Mouse (Mus musculus) hindbrain, embryonic 11.5 days (tissue): ENCODE data around the gene Pold4. TPM values are rescaled to one million over a fixed set of nuclear protein-coding genes. Genes with fewer than 3 reads are reported as not detected.
A peak's percentile ranks its signal among the peaks of the same experiment; 100 is the strongest.

ENCODE experiments used
- ATAC-seq: fragments of 200-750 bp; cut with Nextera tagmentation; 2 replicates; pipeline ENCODE4 v1.8.0; 2017; ENCODE audit warnings: mild to moderate bottlenecking, moderate TSS enrichment, moderate library complexity; ENCODE audit not compliant: low FRiP score
- DNase-seq: peaks from one replicate; pipeline ENCODE4 v3.0.0-alpha.2; 2015; ENCODE audit warnings: low spot score
- H3K27ac ChIP-seq: fragments of 300-500 bp; sonication (generic); 2 replicates; pipeline ENCODE4 v1.5.1; 2014; ENCODE audit warnings: mild to moderate bottlenecking, low read depth, low read length
- H3K27me3 ChIP-seq: fragments of 300-500 bp; sonication (generic); 2 replicates; pipeline ENCODE4 v1.6.1; 2014; ENCODE audit warnings: mild to moderate bottlenecking, low read length, moderate library complexity, mixed read lengths; ENCODE audit not compliant: control insufficient read depth, insufficient read depth
- H3K36me3 ChIP-seq: fragments of 300-500 bp; sonication (generic); 2 replicates; pipeline ENCODE4 v1.6.1; 2014; ENCODE audit warnings: mild to moderate bottlenecking, low read length, moderate library complexity, mixed read lengths; ENCODE audit not compliant: control insufficient read depth, insufficient read depth
- H3K4me1 ChIP-seq: fragments of 300-500 bp; sonication (generic); replicated peaks from 2 replicates; pipeline ENCODE4 v1.6.1; 2014; ENCODE audit warnings: low read length, mixed read lengths; ENCODE audit not compliant: control insufficient read depth, insufficient read depth
- H3K4me2 ChIP-seq: fragments of 300-500 bp; sonication (generic); replicated peaks from 2 replicates; pipeline ENCODE4 v1.6.1; 2014; ENCODE audit warnings: mild to moderate bottlenecking, low read depth, low read length
- H3K4me3 ChIP-seq: fragments of 300-500 bp; sonication (generic); 2 replicates; pipeline ENCODE4 v1.5.1; 2014; ENCODE audit warnings: low read depth, low read length
- H3K9ac ChIP-seq: fragments of 300-500 bp; sonication (generic); 2 replicates; pipeline ENCODE4 v1.6.1; 2014; ENCODE audit warnings: low read depth, low read length
- H3K9me3 ChIP-seq: fragments of 300-500 bp; sonication (generic); 2 replicates; pipeline ENCODE4 v1.6.1; 2016; ENCODE audit warnings: low read length; ENCODE audit not compliant: control insufficient read depth
- WGBS: fragments of 180-500 bp; shearing (Covaris S2); extraction: QIAGEN DNeasy Blood & Tissue Kit; methylation state at CpG from one replicate; pipeline ENCODE4 v1.1.7; 2014; 5-methylcytosine and 5-hydroxymethylcytosine counted together
- polyA plus RNA-seq: library from polyadenylated mRNA; unstranded; fragments of >200 nt; fragmentation: Nextera tagmentation; extraction: Ambion mirVana; gene quantifications from 2 replicates; pipeline ENCODE4 v1.2.1, GENCODE M21; 2014

Pold4 gene
- polyA plus RNA-seq, 1 experiment from 2014 or later = 17.9 TPM

DNA sequence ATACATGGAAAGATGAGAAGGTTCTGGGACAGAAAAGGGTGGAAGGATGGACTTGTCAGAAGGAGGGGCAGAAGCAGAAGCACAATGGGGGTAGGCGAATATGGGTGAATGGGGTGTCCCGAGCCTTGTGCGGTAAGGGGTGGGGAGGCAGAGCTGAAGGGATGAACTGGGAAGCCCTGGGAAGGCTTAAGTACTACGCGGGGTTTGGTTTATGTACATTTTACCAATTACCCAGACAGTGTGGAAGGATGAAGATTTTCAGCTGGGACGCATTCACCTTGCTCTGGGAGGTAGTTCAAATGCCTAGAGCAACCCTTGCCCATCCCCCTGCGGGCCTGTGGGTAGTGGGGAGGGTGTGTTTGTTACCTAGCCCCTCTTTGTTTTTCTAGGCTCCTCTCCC lies 29.6 kb upstream of the Pold4 start:
- H3K27ac ChIP-seq = no peak overlapping the region
- 33% methylated on average over 7 of the region's 7 CpGs for WGBS
- ATAC-seq = peak; percentile 31
- no peak for DNase-seq
- H3K4me3 ChIP-seq = peak overlapping the region; percentile 68
- H3K36me3 ChIP-seq = no peaks in the 10 kb centered on the region
- H3K4me2 ChIP-seq = peak overlapping the region; percentile 97
- H3K27me3 ChIP-seq = no peaks in the 10 kb centered on the region; the same call in none of the 2 replicates
- peak overlapping the region; percentile 80 for H3K9ac ChIP-seq
- no peaks in the 10 kb centered on the region for H3K9me3 ChIP-seq
- peaks cover 13% of the 10 kb centered on the region for H3K4me1 ChIP-seq

DNA sequence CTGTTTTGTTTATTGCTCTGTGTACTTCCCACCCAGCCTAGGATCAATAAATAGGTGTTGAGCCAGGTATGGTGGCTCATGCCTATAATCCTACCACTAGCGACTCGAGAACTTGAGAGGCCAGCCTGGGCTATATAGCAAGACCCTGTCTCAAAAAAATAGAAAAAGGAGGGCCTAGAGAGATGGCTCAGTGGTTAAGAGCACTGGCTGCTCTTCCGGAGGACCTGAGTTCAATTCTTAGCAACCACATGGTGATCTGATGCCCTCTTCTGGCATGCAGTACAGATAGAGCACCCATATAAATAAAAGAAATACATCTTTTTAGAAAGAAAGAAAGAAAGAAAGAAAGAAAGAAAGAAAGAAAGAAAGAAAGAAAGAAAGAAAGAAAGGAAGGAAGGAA lies 28.6 kb upstream of the Pold4 start:
- Histone ChIP-seq H3K9ac (no peak overlapping the region), H3K27me3 (no peaks in the 10 kb centered on the region; the same call in none of the 2 replicates), H3K9me3 (no peaks in the 10 kb centered on the region), H3K4me2 (no peak overlapping the region), H3K4me1 (peaks cover 13% of the 10 kb centered on the region), H3K27ac (no peak overlapping the region), H3K4me3 (no peak overlapping the region), H3K36me3 (no peaks in the 10 kb centered on the region)
- 72% methylated on average over 3 of the region's 3 CpGs for WGBS
- ATAC-seq = no peak
- no peak for DNase-seq

DNA sequence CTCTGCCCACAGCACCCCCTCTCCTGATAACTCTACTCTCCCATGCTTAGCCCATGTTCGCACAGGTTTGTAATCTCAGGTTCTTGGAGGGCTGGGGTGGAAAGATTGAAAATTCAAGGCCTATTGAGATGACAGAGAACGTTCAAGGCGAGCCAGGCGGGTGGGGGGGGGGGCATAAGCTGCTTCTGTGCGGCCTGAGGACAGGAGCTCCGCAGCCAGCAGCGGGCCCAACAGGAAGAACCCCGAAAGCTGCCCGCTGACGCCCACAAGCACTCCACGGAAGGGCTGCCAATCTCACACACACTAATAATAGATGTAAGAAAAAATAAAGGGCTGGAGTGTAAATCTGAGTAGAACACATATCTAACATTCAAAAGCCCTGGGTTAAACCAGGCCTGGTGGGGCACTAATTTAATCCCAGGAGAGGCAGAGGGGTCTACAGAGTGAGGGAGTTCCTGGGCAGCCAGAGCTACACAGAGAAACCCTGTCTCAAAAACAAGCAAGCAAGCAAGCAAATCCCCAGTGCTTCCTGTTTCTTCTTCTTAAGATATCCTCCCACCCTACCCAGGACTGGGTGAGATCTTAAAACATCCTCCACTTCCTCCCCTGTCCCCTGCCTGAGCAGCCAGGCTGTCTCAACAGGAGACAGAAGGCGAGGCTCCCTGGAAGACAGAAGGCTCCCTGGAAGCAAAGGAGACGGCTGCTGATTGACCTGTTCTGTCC lies 27.9 kb upstream of the Pold4 start:
- no peaks in the 10 kb centered on the region for H3K9me3 ChIP-seq
- no peak for ATAC-seq
- H3K4me2 ChIP-seq = no peak overlapping the region
- 67% methylated on average over 13 of the region's 13 CpGs for WGBS
- DNase-seq = no peak
- H3K9ac ChIP-seq = no peak overlapping the region
- no peak overlapping the region for H3K27ac ChIP-seq
- peaks cover 13% of the 10 kb centered on the region for H3K4me1 ChIP-seq
- H3K36me3 ChIP-seq = no peaks in the 10 kb centered on the region
- no peaks in the 10 kb centered on the region; the same call in none of the 2 replicates for H3K27me3 ChIP-seq
- H3K4me3 ChIP-seq = no peak overlapping the region

DNA sequence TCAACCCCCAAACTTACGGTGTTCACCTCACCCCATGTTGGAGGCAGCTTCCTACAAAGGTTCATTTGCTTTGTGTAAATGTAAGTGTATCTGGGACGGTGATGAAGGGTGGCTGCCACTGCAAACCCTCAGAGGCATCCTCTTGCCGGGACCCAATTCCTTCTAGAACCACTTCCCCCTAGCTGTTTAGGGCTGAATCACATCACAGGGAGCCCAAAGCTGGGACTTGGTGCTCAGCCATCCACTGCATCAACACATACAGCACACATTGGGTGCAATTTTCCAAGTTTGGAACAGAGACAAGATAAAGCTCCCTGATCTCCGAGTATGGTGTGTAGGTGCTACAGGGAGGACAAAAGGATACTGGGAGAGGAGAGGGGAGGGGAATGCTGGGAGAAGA lies 26.8 kb upstream of the Pold4 start:
- no peak for ATAC-seq
- DNase-seq = no peak
- no peaks in the 10 kb centered on the region for H3K36me3 ChIP-seq
- peaks cover 13% of the 10 kb centered on the region for H3K4me1 ChIP-seq
- no peak overlapping the region for H3K9ac ChIP-seq
- WGBS = 74% methylated on average over 4 of the region's 4 CpGs
- no peak overlapping the region for H3K4me3 ChIP-seq
- no peaks in the 10 kb centered on the region for H3K9me3 ChIP-seq
- no peak overlapping the region for H3K4me2 ChIP-seq
- no peaks in the 10 kb centered on the region; the same call in none of the 2 replicates for H3K27me3 ChIP-seq
- no peak overlapping the region for H3K27ac ChIP-seq

DNA sequence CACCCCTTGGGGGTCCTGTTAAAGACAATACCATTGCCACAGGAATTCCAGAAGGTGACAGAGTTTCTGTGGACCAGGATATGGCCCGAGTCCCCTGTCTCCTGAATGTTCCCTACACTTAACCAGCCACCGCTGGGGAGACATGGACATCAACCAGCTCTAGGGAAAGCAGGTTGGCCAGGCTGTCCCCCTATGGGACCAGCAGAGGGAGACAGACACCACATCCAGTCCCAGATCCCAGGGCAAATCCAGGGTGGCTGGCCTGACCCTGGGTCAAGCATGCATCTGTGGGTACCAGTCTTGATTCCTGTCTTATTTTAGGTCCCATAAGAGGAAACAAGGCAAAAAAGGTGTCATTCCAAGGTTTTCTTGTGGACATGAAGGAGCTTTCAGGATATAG lies 24.7 kb upstream of the Pold4 start:
- peak; percentile 78 for DNase-seq
- H3K27me3 ChIP-seq = no peaks in the 10 kb centered on the region; the same call in none of the 2 replicates
- H3K9ac ChIP-seq = no peak overlapping the region
- no peaks in the 10 kb centered on the region for H3K36me3 ChIP-seq
- no peak overlapping the region for H3K4me2 ChIP-seq
- ATAC-seq = no peak
- whole genome bisulfite sequencing = 6% methylated on average over 2 of the region's 2 CpGs
- H3K4me3 ChIP-seq = no peak overlapping the region
- no peaks in the 10 kb centered on the region for H3K9me3 ChIP-seq
- no peak overlapping the region for H3K27ac ChIP-seq
- peaks cover 4% of the 10 kb centered on the region for H3K4me1 ChIP-seq

DNA sequence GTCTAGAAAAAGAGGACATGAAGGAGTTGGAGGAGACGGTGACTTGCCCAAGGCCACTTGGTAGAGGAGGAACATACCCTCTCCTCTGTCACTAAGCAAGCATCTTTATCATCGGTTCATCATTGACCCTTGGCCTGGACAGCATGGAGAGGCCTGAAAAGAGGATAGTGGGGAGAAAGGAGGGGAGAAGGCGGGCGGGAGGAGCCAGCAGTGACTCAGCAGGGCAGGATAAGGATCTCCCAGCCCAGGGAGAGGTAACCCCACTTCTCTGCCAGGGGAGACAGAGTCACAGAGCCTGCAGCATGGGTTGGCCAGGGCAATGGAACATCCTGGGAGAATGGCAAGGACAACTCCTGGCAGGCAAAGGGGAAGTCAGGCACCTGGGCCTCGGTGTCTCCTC lies 23.1 kb upstream of the Pold4 start:
- H3K27ac ChIP-seq = no peak overlapping the region
- H3K27me3 ChIP-seq = peaks cover 15% of the 10 kb centered on the region
- H3K4me2 ChIP-seq = no peak overlapping the region
- peaks cover 2% of the 10 kb centered on the region for H3K4me1 ChIP-seq
- no peak for ATAC-seq
- WGBS = 74% methylated on average over 5 of the region's 5 CpGs
- H3K9me3 ChIP-seq = no peaks in the 10 kb centered on the region
- no peak overlapping the region for H3K4me3 ChIP-seq
- no peak overlapping the region for H3K9ac ChIP-seq
- no peaks in the 10 kb centered on the region for H3K36me3 ChIP-seq
- DNase-seq = no peak

DNA sequence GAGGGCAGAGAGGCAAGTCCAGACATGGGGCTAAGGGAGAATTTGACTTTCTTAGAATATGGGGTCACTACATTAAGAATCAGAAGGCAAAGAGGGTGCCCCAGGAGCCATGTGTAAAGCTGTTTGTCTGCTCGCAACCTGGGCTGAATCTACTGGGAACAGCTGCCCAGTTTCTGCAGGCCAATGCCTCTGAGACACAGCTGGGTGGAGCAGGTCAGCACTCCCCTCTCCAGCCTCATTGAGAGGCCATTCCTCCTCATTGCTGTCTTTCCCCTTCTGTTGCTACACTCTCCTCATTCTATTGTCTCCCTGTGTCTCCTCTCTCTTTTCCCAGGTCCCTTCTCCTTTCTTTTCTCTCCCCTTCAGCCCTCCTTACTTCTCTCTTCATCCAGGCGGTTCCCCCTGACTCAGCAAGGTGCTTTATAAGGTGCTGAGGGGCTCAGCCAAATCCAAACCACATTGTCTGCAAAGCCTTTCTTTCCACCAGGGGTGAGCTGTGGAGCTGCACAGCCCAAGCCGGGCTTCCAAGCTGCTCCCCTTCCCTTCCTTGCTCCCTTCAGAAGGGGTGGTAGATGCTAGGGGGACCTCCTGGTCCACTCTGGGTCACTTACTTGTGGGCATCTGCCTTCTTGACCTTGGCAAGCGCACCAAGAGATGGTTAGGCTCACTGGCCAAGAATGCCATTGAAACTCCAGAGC lies 19.7 kb upstream of the Pold4 start:
- Histone ChIP-seq H3K27ac (no peak overlapping the region), H3K9me3 (no peaks in the 10 kb centered on the region), H3K4me2 (no peak overlapping the region), H3K9ac (no peak overlapping the region), H3K4me1 (peaks cover 11% of the 10 kb centered on the region), H3K36me3 (no peaks in the 10 kb centered on the region), H3K27me3 (peaks cover 42% of the 10 kb centered on the region), H3K4me3 (no peak overlapping the region)
- WGBS = 23% methylated on average over 4 of the region's 4 CpGs
- ATAC-seq = no peak
- no peak for DNase-seq

DNA sequence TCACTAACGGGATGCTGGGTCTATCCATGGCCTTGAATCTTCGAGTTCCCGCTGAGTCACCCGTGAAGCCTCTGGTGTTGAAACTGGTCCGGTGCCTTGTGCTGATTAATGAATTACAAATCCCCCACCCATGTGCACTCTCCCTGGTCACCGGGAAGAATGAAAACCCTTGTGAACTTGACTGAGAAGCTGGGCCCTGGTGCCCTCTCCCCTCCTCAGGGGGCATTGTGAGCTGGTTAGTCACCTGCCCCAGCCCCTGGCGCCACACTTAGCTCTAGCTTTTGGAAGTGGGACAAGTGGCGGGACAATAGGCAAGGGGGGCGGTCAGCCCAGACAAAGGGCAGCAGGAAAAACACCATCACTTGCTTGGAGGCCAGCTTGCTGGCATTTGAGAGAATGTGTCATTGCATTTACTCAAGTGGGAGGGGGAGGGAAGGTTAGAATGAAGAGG lies 18.1 kb upstream of the Pold4 start:
- H3K27me3 ChIP-seq = peaks cover 43% of the 10 kb centered on the region
- DNase-seq = no peak

More for the DNA sequence above, 18.1 kb upstream of the Pold4 start:
- Histone ChIP-seq H3K4me1 (peaks cover 11% of the 10 kb centered on the region), H3K36me3 (no peaks in the 10 kb centered on the region), H3K4me3 (no peak overlapping the region), H3K27ac (no peak overlapping the region), H3K9ac (no peak overlapping the region), H3K4me2 (no peak overlapping the region), H3K9me3 (no peaks in the 10 kb centered on the region)
- no peak for ATAC-seq
- under 1% methylated on average over 9 of the region's 9 CpGs for WGBS
